Mouse (Mus musculus) heart, adult 2 months (tissue): ENCODE data around the gene H1f0.

Experiments used
- EP300 ChIP-seq: fragments of 200-500 bp; IDR thresholded peaks from 2 replicates; pipeline ENCODE4 v1.6.1; 2011; ENCODE audit warnings: low read depth, low read length, control low read depth; ENCODE audit not compliant: insufficient read depth
- POLR2A ChIP-seq: fragments of 200-500 bp; IDR thresholded peaks from 2 replicates; pipeline ENCODE4 v1.6.1; 2011; ENCODE audit warnings: mild to moderate bottlenecking, low read depth, low read length, control low read depth; ENCODE audit not compliant: insufficient read depth

- TF ChIP-seq POLR2A, result no peak
- no peak for TF ChIP-seq EP300
Observed at GRCm38 (mm10) chr15:79050964-79051363, 22.7 kb downstream of the H1f0 start.
